Mouse (Mus musculus) Patski (cell line): ENCODE results near the gene Eif6. TPM values are rescaled to one million over a fixed set of nuclear protein-coding genes. Genes with fewer than 3 reads are reported as not detected.
"Not testable (repeated sequence)": the region's sequence is repeated elsewhere in the genome, so short reads cannot be mapped to it uniquely, and the experiment has no call there.

ENCODE experiments used
- ATAC-seq: fragments of 100-300 bp; one replicate; pipeline ENCODE4 v1.8.0; 2021
- CTCF ChIA-PET: fragments of 350-600 bp; sonication (Branson Sonifier 250); formaldehyde crosslinking; loops from one replicate; lab custom pipeline; 2022; ENCODE audit warnings: inconsistent platforms; lab: Charles Lee
- POLR2A ChIA-PET: fragments of 350-600 bp; sonication (Branson Sonifier 250); formaldehyde crosslinking; loops from one replicate; lab custom pipeline; 2022; ENCODE audit warnings: antibody characterized with exemption, inconsistent platforms; lab: Charles Lee
- DNase-seq: peaks from one replicate; pipeline ENCODE4 v3.0.0-alpha.2; 2011; ENCODE audit warnings: low read depth, low spot score
- H3K27me3 ChIP-seq: fragments of 371-371 bp; one replicate; pipeline ENCODE4 v1.5.1; 2021
- CTCF ChIP-seq: fragments of 100-300 bp; IDR thresholded peaks from one replicate; pipeline ENCODE4 v1.5.1; 2021
- in situ Hi-C: fragments of 300-500 bp; cut with MboI; formaldehyde crosslinking; loops from 3 replicates; pipeline ENCODE4 v1.11.1; 2018; ENCODE audit warnings: low pct_unique_long_range_greater_than_20kb, mixed read lengths
- polyA plus RNA-seq: library from polyadenylated mRNA; unstranded; gene quantifications from one replicate; pipeline ENCODE4 v1.2.3, GENCODE M21; 2021

Gene Eif6
- polyA plus RNA-seq, 1 experiment from 2014 or later = 170 TPM

DNA sequence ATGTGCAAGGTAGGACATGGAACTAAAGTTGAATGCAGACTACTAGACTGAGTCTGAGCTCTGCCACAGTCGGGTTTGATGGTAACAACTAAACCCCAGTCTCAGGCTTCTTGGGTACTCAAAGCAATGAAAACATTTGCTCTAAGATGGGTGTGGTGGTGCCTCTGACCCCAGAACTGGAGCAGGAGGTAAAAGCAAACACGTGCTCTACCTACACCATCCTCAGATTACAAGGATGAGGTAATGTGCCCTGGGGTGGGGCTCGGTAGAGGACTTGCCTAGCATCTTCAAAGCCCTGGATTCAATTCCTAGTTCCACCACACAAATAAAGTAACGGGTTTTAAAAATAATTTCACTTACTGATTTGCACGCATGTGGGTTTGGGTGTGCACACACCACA, 25.8 kb upstream of the Eif6 start:
- in situ Hi-C loops = no loop called here
- DNase-seq (no peak), ATAC-seq (no peak)
- ChIA-PET CTCF (no interaction called here), POLR2A (interaction anchor here (0.6 kb wide), 1 partner anchor 89 kb away, joined by 3 read pairs; no protein-coding TSS in a partner anchor)
- TF ChIP-seq CTCF = no peak
- H3K27me3 ChIP-seq = no peaks in the 10 kb centered on the region

DNA sequence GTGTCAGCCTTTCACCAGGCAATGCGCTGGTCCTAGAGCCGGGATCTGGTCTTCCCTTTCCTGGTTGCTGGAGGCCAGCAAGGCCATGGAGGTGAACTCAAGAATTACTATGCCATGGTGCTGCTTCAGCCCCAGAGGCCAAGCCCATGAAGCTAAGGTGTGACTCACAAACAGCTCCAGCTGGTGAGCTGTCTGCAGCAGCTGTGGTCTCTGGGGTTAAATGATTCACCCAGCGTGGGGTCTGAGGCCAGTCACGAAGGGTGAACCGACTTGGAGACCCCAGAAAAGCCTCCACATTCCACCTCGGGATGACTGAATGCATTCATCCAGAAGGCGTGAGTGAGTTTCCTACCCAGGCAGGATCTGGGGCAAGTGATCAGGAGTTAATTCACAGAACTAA, 23.4 kb upstream of the Eif6 start:
- in situ Hi-C loops = no loop called here
- H3K27me3 ChIP-seq = no peaks in the 10 kb centered on the region
- peak; percentile 40 for ATAC-seq
- POLR2A ChIA-PET = interaction anchor here (1.7 kb wide), 1 partner anchor 79 kb away, joined by 4 read pairs; no protein-coding TSS in a partner anchor
- no peak for TF ChIP-seq CTCF
- CTCF ChIA-PET = interaction anchor here (1.0 to 2.9 kb wide), 3 partner anchors 18 to 104 kb away, joined by 3 to 14 read pairs (median 9); partner anchors contain the start of gene Gdf5
- peak; percentile 67 for DNase-seq

DNA sequence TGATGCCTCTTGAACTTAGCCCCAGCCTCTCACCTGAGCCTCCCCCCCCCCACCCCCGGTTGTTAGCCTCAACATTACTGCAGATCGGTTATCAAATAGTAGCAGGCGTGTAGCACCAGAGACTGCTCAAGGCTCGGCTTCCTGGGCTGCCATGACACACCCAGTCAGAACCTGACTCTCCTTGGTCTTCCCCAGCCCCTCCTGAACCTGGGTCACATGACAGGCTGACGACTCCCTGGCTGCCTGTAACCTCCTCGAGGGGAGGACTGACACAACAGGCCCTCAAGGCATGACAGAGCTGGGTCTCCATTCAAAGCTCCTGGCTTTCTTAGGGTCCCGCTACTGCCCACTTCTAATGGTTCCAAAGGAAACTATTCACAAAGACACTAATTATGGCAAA, 22.7 kb upstream of the Eif6 start:
- ATAC-seq (no peak), DNase-seq (no peak)
- no peak for TF ChIP-seq CTCF
- ChIA-PET CTCF (interaction anchor here (0.8 to 2.9 kb wide), 5 partner anchors 11 to 102 kb away, joined by 3 to 14 read pairs (median 5); partner anchors contain the start of gene Gdf5), POLR2A (interaction anchor here (1.7 kb wide), 1 partner anchor 80 kb away, joined by 4 read pairs; no protein-coding TSS in a partner anchor)
- in situ Hi-C loops = loop anchor here (5.0 to 25.0 kb wide), 2 partner anchors 98 to 288 kb away; partner anchors contain the start of genes Gdf5, Gm28036, Nfs1 and Romo1
- H3K27me3 ChIP-seq = no peaks in the 10 kb centered on the region

DNA sequence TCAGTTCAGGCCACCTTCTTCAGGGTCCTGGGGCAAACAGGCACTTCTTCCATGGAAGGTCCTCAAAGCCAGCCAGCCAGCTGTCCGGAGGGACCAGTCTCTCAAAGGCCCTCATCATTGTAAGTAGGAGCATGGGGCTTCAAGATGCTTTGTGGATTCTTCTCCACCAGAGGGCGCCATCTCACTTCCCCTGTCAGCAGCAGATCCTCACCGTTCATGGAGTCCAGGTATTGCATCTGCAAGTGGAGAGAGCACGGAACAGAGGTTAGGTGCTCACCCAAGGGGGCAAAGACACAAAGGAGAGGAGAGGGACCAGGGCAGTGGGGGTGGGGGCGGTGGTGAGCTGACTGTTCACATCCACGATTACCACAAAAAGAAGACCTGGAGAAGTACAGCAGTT, 21.6 kb upstream of the Eif6 start:
- no peak for DNase-seq
- ATAC-seq = peak; percentile 53

DNA sequence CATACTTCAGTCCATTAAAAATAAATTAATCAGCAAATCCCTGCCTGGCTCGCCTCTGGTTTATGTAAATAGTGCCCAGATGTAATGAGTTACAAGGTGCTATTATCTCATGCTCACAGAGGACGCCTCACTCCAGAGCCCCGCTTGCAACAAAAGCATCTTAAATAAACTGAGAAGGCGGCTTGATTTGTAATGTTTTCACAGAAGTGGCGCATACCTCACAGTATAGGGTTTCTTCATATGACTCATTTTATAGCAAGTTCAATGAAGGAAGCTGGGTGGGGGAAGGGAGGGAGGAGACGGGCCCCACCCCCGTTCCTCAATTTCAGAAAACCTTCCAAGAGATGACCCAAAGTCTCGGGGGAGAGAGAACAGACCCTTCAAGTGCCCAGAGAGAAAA, 20.2 kb upstream of the Eif6 start:
- in situ Hi-C loops = loop anchor here (5.0 to 25.0 kb wide), 2 partner anchors 100 to 290 kb away; partner anchors contain the start of genes Gdf5, Gm28036, Nfs1 and Romo1
- no peak for DNase-seq
- POLR2A ChIA-PET = interaction anchor here (0.6 to 1.1 kb wide), 2 partner anchors 71 to 98 kb away, joined by 3 read pairs; no protein-coding TSS in a partner anchor
- no peak for TF ChIP-seq CTCF
- no peaks in the 10 kb centered on the region for H3K27me3 ChIP-seq
- CTCF ChIA-PET = interaction anchor here (2.6 kb wide), 1 partner anchor 15 kb away, joined by 9 read pairs; no protein-coding TSS in a partner anchor
- no peak for ATAC-seq

More for the DNA sequence above, 21.6 kb upstream of the Eif6 start:
- peak; percentile 85 for TF ChIP-seq CTCF
- in situ Hi-C loops = loop anchor here (5.0 to 25.0 kb wide), 2 partner anchors 99 to 289 kb away; partner anchors contain the start of genes Gdf5, Gm28036, Nfs1 and Romo1
- no peaks in the 10 kb centered on the region for H3K27me3 ChIP-seq
- CTCF ChIA-PET = interaction anchor here (0.8 to 2.9 kb wide), 6 partner anchors 12 to 103 kb away, joined by 3 to 14 read pairs (median 4); partner anchors contain the start of gene Gdf5
- POLR2A ChIA-PET = interaction anchor here (1.2 kb wide), 1 partner anchor 10 kb away, joined by 3 read pairs; no protein-coding TSS in a partner anchor

DNA sequence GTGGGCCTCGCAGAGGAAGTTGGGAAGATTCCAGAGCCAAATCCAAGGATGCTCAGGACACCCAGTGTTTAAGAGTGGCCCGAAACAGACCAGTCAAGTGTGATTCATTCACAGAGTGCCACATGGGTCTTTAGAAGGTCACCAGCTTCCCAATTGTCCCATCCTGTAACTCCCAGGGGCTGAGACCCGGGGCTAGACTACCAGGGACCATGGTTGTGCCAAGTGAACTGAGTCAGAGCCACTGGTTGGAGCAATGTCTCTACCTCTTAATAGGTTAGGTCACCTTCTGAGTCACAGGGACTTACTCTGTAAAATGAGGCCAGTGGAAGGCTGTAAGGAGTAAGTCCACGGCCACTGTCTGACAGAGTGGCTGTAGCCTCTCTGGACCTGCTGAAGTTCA, 12.2 kb upstream of the Eif6 start:
- H3K27me3 ChIP-seq = no peaks in the 10 kb centered on the region
- no peak for DNase-seq
- in situ Hi-C loops = loop anchor here (25.0 kb wide), 1 partner anchor 298 kb away; the partner anchor contains the start of genes Gm28036, Nfs1 and Romo1
- ChIA-PET CTCF (no interaction called here), POLR2A (interaction anchor here (0.9 kb wide), 1 partner anchor 9 kb away, joined by 3 read pairs; no protein-coding TSS in a partner anchor)
- no peak for ATAC-seq
- TF ChIP-seq CTCF = no peak

DNA sequence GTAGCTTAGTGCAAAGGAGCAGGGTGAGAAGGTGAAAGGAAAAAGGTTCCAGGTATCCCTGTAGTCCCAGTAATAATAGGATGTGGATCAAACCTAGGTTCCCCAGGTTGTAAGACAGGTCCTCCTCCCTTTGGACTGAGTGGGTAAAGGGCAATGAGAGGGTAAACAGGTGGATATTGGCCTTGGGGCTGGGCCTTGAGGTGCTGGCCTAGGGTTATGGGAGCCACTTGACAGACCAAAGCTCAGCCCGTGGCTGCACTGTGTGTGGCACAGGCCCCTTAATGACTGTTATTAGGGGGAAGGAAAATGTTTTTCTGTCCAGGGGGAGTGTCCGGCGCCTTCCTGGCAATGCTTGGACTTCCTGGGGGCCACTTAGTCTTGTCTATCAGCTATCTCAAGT, 11.2 kb upstream of the Eif6 start:
- no peak for TF ChIP-seq CTCF
- in situ Hi-C loops = loop anchor here (25.0 kb wide), 1 partner anchor 299 kb away; the partner anchor contains the start of genes Gm28036, Nfs1 and Romo1
- DNase-seq = no peak
- ChIA-PET CTCF (no interaction called here), POLR2A (interaction anchor here (0.9 kb wide), 1 partner anchor 10 kb away, joined by 3 read pairs; no protein-coding TSS in a partner anchor)
- ATAC-seq = no peak
- H3K27me3 ChIP-seq = no peaks in the 10 kb centered on the region

DNA sequence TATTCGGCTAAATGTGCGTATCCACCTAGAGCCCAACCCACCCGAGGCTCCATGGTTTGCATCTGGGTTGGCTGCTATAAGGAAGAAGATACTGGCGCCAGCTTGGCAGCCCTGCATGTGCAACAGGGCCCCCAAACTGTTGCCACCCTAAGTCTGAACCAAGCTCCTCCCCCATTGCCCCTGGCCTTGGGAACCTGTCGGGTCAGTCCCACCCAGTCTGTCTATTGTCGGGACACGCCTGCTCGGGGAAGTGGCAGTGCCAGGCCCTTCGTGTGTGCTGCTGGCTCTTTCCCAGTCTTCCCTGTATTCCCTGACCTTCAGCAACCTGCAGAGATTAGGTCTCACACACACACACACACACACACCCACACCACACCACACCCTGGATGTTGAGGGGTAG, 8.0 kb upstream of the Eif6 start, which contains the start of gene Fam83c:
Gene Fam83c, minus strand, starts transcription at position 123 of the 400 bp plus-strand sequence.
- ChIA-PET CTCF (no interaction called here), POLR2A (no interaction called here)
- no peaks in the 10 kb centered on the region for H3K27me3 ChIP-seq
- in situ Hi-C loops = loop anchor here (25.0 kb wide), 1 partner anchor 303 kb away; the partner anchor contains the start of genes Gm28036, Nfs1 and Romo1
- no peak for DNase-seq
- ATAC-seq = no peak
- TF ChIP-seq CTCF = no peak

DNA sequence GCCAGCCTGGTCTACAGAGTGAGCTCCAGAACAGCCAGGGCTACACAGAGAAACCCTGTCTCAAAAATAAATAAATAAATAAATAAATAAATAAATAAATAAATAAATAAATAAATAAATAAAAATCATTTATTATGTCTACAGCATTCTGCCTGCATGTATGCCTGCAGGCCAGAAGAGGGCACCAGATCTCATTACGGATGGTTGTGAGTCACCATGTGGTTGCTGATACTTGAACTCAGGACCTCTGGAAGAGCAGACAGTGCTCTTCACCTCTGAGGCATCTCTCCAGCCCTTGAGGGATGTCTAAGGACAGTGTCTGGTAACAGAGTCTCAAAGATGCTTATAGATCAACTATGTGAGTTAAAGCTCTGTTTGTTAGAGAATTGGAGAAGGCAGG, 5.4 kb upstream of the Eif6 start:
- not testable (repeated sequence) for H3K27me3 ChIP-seq, DNase-seq, ATAC-seq
- in situ Hi-C loops = loop anchor here (25.0 kb wide), 1 partner anchor 305 kb away; the partner anchor contains the start of genes Gm28036, Nfs1 and Romo1
- ChIA-PET CTCF (interaction anchor here (0.8 to 2.5 kb wide), 7 partner anchors 8 to 120 kb away, joined by 3 to 16 read pairs (median 3); partner anchors contain the start of gene Gdf5), POLR2A (interaction anchor here (1.4 kb wide), 1 partner anchor 109 kb away, joined by 4 read pairs; the partner anchor contains the start of gene Gm15557)

DNA sequence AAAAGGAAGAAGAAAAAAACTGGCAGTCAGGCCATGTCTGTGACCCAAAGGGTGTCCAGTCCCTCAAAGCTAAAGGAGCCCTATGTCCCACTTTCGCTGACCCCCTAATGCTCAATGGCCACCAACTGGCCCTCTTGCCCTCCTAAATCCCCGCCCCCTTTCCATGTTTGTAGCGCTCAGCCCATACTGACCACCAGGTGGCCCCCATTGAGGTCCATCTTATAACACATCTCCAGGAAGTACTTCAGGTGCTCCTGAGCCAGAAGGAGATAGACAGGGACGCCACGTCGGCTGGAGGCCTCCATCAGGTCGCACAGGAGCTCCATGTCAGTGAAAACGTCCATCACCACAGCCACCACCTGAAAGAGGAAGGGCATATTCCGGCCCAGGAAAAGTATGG, 4.6 kb upstream of the Eif6 start:
- ATAC-seq (no peak), DNase-seq (no peak)
- ChIA-PET POLR2A (no interaction called here), CTCF (interaction anchor here (0.8 to 2.4 kb wide), 4 partner anchors 9 to 117 kb away, joined by 3 to 9 read pairs (median 6); no protein-coding TSS in a partner anchor)
- in situ Hi-C loops = loop anchor here (25.0 kb wide), 1 partner anchor 306 kb away; the partner anchor contains the start of genes Gm28036, Nfs1 and Romo1
- no peak for TF ChIP-seq CTCF
- H3K27me3 ChIP-seq = no peaks in the 10 kb centered on the region
